Mouse (Mus musculus): Measurements from ENCODE around the gene Dyrk4.

The Dyrk4 gene

DNA sequence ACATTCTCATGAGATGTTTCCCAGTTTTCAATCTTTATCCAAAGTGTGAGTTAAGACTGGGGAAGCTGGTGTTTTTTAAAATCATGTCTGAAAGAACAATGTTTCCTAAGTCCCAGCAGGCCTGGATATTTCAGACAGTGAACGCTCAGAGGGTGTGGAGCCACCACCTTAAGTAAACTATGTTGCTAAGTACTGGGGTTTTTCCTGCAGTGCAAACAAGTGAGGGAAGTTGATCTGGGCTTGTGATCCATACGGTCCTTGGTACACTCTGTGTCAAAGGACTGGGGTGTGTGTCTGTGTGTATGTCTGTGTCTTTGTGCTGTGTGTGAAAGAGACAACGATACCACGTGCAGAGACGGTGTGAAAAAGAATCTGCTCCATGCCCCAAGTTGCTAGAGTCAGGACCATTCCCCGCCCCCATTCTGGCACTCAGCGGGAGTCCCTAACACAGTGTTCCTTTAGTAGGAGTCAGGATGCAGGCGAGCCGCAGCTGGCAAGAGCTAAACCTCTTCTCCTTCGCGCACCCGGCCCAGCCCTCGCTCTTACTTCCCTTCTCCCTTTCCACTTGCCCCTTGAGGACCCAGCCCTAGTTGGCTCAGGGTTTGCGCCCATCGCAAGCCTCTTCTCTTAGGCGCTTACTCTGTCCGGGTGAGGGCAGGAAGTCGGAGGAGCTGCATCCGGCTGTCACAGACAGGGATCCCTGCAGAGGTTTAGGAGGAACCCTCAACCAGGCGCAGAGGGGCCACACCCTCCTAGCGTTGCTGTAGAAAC, at the start of gene Dyrk4:
Gene Dyrk4, minus strand, starts transcription at position 729 of the 771 bp plus-strand sequence.
- DNase-seq (ENCODE audit: low read depth, low spot score) = no peak

DNA sequence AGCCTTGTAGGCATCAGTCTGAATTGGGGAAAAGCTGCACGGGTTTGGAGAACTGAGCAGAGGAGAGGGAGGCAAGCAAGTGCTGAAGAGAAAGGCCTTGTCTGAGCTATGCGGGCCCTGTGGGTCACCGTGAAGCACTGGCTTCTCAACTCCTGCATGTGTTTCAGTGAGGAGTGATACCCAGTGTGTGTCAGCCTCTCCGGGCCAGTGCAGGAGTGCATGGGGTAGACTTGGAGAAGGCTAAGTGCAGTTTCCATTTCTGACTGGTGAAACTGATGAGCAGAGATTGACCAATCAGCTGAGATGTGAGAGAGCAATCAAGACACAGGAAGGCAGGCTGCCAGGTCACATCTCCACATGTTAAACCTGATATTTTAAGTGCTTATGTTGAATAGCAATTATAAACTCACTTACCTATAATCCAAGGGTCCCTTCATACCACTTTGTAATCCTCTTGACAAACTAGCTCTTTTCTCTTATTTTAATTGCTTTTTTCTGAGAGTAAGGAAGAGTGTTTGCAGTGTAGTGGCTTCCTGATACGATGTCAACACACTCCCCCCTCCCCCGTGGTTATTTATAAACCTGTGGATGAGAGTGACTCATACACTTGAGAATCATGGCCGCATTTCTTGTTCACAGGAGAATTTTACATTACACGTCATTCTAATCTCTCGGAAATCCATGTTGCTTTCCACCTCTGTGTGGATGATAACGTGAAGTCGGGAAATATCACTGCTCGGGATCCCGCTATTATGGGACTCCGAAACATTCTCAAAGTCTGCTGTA, 44.8 kb upstream of the Dyrk4 start:
- DNase-seq (ENCODE audit: low read depth, low spot score) = no peak

DNA sequence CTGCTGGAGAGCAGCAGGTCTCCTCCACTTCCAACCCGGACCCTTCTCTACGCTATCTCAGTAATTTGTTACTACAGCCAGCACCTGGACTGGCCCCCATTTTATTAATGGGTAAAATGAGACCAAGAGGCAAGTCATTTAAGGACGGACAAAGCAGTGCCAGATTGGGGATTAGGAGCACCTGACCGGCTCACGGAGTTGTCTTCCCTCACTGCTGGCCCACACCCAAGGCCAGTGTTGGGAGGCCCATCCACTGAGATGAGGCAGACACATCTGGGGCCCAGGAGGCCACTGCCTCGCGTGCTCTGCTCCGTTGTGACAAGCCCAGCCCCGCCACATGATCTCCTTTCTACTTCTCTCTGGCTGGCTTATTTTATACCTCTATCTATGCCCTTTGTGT, 41.8 kb upstream of the Dyrk4 start:
- no peak for DNase-seq (ENCODE audit: low read depth, low spot score)

DNA sequence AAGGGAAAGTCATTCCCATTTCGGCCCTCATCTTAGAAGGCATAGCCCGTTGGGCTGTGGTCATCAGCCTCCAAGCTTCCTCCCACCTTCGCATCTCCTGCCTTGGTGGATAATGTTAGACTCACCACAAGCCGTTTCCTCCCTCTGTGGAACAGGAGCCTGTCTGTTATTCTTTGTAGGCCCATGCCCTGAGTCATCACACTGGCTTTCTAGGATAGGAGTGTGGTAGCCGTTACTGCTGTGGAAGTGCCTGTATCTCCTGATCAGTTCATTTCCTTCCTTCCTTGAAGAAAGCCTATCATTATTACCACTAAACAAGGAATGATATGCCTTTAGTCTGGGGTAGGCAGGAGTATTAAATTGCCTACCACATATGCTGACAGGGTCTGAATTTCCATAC, 41.1 kb upstream of the Dyrk4 start:
- DNase-seq (ENCODE audit: low read depth, low spot score) = no peak

DNA sequence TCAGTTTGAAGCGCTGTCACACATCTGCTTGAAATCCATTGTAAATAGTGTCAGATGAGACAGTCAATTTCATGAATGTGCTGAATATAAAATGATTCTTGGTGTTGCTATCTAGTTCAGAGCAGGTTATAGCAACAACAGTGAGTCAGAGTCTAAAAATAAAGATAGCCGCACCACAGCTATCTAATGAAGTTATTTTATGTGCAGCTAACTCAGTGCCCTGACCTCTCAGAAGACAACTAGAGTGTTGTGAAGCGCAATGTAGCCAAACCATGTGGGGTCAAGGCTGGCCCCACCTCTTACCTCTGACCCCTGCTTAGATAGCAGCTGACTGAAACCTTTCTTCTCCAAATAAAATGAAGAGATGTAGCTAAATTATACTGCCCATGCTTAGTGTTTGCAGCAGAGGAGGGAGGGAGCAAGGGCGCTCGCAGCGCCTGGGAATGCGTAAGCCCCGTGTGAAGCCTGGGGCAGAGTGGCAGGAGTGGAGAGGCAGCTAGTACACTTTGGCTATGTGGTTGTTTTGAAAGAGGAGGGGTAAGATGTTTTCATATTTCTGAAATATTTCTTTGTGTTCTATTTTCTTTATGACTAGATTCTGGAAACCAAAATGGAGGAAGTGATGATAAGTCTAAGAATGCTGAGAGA, 39.9 kb upstream of the Dyrk4 start:
- no peak for DNase-seq (ENCODE audit: low read depth, low spot score)

DNA sequence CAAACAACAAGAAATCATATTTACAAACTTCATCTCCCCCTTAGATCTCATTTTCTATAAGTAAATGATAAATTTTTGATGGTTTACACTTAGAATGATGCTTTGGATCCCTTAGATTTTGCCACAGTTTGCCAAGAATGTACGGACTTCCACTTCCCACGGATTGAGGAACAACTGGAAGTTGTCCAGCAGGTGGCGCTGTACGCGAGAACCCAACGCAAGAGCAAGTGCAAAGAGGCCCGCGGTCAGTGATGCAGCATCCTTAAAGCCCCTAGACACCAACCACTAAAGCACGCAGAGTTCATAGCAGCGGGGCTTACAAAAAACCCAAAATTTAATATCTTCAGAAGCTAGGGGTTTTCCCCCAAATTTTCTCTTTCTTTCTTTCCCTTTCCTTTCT, 34.1 kb upstream of the Dyrk4 start:
- peak; percentile 71 for DNase-seq (ENCODE audit: low read depth, low spot score)

DNA sequence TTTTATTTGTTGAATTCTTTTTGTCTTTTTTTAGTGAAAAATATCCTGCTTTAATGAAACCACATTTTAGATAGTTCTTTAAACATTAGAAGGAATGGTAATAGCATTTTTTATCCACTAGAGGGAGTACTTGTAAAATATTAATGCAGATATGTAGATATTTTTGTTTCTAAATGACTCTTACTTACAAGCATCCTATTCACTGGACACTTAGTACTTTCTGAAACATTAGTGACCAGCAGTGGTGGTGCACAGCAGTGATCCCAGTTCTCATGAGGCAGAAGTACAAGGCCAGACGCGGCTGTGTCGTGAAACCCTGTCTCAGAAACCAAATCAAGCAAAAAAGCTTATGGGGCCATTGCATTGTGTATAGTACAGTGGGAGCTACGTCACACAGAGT, 26.7 kb upstream of the Dyrk4 start:
- DNase-seq (ENCODE audit: low read depth, low spot score) = peak; percentile 32

GRCm38 (mm10) chr6:126940451-126940850, 18.8 kb upstream of the Dyrk4 start:
- DNase-seq (ENCODE audit: low read depth, low spot score) = peak; percentile 76

GRCm38 (mm10) chr6:126939487-126940171, 18.0 kb upstream of the Dyrk4 start, which contains the start of the genes Rad51ap1 and D6Wsu163e:
TSS of gene Rad51ap1 (minus strand) at chr6:126939587.
TSS of gene D6Wsu163e (plus strand) at chr6:126939962.
- peak; percentile 98 for DNase-seq (ENCODE audit: low read depth, low spot score)

- DNase-seq (ENCODE audit: low read depth, low spot score) = no peak
Measured at GRCm38 (mm10) chr6:126938853-126939486, 17.3 kb upstream of the Dyrk4 start.

DNA sequence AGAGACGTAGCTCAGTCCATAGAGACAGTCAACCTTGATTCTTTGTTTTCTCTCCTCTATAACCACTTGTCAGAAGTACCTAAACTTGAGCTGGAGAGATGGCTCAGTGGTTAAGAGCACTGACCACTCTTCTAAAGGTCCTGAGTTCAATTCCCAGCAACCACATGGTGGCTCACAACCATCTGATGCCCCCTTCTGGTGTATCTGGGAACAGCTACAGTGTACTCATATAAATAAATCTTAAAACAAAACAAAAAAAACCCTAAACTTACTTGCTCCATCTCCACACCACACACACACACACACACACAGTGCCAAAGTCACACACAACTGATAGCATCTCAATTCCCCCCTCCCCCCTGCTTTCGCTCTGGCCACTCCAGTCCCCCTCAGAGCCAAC, 16.4 kb upstream of the Dyrk4 start:
- peak; percentile 40 for DNase-seq (ENCODE audit: low read depth, low spot score)

DNA sequence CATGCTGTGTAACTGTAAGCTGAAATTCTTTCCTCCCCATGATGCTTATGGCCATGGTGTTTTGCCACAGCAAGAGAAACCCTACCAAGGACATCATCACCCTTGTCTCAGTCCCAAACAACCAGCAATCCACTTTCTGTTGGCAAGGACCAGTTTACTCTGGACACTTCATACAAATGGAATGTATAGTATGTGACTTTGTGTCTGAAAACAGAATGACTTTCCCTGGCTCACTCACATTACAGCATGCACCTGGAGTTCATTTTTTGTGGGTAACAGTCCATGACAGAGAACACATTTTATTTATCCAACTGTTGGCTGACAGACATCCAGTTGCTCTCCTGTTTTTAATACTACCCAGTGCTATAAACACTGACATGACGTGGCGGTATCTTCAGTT, 11.3 kb upstream of the Dyrk4 start:
- DNase-seq (ENCODE audit: low read depth, low spot score) = no peak

DNA sequence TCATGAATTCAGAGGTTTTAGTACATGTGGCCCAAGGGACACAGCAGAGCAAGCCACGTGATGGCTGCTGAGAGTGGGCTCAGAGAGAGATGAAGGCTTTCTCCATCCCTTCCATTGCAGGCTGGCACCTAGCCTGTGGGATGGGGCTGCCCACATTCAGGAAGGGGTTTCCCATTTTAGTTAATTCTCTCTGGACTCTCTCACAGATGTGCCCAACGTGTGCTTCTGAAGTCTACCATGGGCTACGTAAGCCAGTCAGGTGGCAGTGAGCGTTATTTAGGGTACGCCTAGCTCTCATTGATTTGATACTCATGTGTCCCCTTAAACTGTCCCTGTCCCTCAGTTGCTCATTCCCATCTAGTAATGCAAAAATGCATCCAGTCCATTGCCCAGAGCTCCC, 6.7 kb downstream of the Dyrk4 start:
- DNase-seq (ENCODE audit: low read depth, low spot score) = no peak

- DNase-seq (ENCODE audit: low read depth, low spot score) = peak; percentile 73
Measured at GRCm38 (mm10) chr6:126910727-126911126, 10.9 kb downstream of the Dyrk4 start.

DNA sequence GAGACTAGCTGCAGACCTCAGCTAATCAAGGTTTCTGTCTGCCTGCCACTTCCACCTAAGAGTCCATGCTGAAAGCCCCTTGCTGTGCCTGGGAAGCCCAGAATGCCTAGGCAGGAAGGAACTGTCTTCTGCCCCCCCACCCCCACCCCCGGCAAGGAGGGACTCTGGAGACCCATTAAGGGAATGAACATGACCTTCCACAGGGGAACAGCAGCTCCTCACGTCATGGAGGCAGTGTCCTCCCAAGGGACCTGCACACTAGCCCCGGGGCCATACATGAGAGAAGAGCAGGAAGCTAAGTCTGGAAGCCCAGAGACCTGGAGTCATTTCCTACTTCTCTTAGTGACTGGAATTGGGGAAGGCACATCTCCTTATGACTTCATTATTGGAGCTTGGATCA, 13.8 kb downstream of the Dyrk4 start:
- no peak for DNase-seq (ENCODE audit: low read depth, low spot score)

DNA sequence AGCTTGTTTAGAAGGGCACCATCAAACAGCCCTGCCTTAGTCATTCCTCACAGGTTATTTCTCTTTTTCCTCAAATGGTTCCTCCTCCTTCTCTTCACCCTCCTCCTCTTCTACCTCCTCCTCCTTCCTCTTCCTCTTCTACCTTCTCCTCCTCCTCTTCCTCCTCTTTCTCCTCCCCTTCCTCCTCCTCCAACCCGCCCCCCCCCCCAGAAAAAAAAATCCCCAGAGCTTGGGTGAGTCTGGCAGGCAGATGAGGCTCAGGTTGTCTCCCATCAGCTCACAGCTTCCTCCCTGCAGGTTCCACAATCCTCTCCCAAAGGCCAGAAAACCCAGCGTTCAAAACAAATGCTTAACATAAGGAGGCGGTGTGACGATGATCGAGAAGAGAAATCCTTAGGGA, 14.3 kb downstream of the Dyrk4 start:
- DNase-seq (ENCODE audit: low read depth, low spot score) = no peak

DNA sequence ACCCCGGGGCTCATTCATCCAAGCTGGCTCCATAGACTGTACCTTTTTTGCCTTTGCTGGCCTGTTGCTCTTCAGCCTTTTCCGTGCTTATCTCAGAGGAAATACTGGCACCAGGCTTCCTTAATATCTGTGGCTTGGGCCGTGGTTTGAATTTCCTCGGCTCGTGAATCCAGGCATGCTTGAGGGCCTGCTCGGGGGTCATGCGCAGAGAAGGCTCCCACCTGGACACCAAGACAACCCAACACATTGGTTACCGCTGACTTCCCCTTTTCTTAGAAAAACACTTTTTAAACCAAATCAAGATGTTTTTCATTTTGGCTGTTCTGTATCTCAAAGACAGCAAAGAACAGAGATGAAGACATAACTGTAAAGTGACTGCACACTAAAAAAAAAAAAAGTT, 44.5 kb downstream of the Dyrk4 start:
- no peak for DNase-seq (ENCODE audit: low read depth, low spot score)

DNA sequence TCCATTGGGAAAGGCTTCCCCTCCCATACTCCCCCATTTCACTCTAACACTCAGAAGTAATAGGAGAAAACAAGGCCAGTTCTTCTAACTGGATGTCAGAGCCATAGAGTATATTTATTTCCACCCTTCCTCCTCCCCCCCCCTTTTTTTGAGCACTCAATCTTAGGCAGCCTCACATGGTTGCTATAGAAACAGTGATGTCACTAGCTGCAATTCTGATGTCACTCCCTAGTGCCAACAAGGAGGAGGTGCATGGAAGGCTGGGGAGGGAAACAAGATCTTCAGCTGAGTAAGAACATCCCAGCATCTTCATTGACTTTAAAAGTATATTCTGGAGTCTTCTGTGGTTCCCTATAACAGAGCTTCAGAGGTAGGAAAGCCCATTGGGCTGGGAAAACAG, 68.8 kb downstream of the Dyrk4 start, which contains the start of gene Akap3:
Gene Akap3, plus strand, starts transcription at position 218 of the 400 bp plus-strand sequence.
- no peak for DNase-seq (ENCODE audit: low read depth, low spot score)

DNA sequence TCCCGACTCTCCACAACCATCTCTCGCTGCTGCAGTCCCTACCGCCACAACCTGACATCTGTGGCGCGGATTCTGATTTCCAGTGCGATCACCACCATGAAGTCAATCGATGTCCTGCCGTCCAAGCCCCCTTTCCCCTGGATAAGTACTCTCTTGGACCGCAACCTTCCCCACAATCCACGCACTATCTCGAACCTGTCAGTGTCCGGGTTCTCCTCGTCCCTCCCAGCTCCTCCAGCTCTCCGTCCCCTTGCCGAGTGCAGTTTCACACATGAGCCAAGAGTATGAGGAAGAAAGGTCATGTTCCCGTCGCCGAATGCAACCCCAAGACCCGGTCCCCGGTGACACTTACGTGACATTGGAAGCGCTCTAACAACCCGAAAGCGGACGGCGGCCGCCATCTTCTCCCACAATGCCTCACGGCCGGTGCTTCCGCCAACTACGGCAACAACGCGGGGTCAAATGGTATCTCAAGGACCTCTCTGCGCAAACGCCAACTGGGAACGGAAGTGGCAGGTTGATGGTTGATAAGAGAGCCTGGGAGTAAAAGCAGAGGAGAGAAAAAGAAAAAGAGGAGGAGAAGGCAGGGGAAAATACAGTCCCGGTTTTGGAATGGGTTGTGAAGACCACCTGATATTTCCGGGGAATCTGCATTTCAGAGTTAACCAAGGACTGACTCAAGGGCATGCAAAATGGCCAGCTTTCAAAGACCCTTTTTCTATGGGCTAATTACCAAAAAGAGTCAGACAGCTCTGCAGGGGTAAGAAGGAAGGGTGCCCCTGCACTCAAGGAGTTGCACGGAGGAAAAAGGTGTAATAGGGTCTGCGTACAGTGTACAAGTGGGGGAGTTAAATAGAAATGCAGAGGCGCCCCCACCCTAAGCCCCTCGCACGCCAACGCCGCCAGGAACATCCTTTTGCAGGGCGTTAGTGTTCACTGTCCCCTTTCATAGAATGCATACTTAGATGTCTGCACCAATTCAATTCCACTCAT, 72.6 kb downstream of the Dyrk4 start, which contains the start of gene Ndufa9:
Gene Ndufa9, minus strand, starts transcription at position 425 of the 993 bp plus-strand sequence.
- peak; percentile 94 for DNase-seq (ENCODE audit: low read depth, low spot score)

- DNase-seq (ENCODE audit: low read depth, low spot score) = peak; percentile 29
Measured at GRCm38 (mm10) chr6:126836628-126837027, 85.0 kb downstream of the Dyrk4 start.
